Mouse (Mus musculus) small intestine, adult 2 months (tissue): ENCODE measurements at regions not wholly inside any gene's neighbourhood (a gene's known extent, or its start where the extent isn't known, plus 50 kb on each side); places are given as distances from the start of the nearest gene placed in this dataset.

ENCODE experiments used
- CTCF ChIP-seq: fragments of 200-500 bp; IDR thresholded peaks from 2 replicates; pipeline ENCODE4 v1.5.1; 2012; ENCODE audit warnings: low read depth, mild to moderate bottlenecking, control low read depth, inconsistent platforms, low read length, moderate library complexity, mixed read lengths; ENCODE audit not compliant: insufficient replicate concordance, insufficient read length; ENCODE audit errors: extremely low read depth
- POLR2A ChIP-seq: fragments of 200-500 bp; IDR thresholded peaks from 2 replicates; pipeline ENCODE4 v1.6.1; 2012; ENCODE audit warnings: low read depth, mild to moderate bottlenecking, control low read depth, inconsistent platforms, low read length, moderate library complexity

GRCm38 (mm10) chr13:54879325-54879724 is 69.9 kb upstream of the Unc5a start:
- TF ChIP-seq POLR2A (no peak), CTCF (no peak)
